Mouse (Mus musculus) liver, embryonic 12.5 days (tissue): ENCODE measurements at regions not wholly inside any gene's neighbourhood (a gene's known extent, or its start where the extent isn't known, plus 50 kb on each side); places are given as distances from the start of the nearest gene placed in this dataset. TPM values are rescaled to one million over a fixed set of nuclear protein-coding genes. Genes with fewer than 3 reads are reported as not detected.
"Not testable (repeated sequence)": the region's sequence is repeated elsewhere in the genome, so short reads cannot be mapped to it uniquely, and the experiment has no call there.

ENCODE experiments used
- ATAC-seq: fragments of 200-750 bp; cut with Nextera tagmentation; 2 replicates; pipeline ENCODE4 v1.8.0; 2017; ENCODE audit warnings: moderate number of reproducible peaks, mild to moderate bottlenecking, moderate library complexity
- H3K27ac ChIP-seq: fragments of 300-500 bp; sonication (generic); 2 replicates; pipeline ENCODE4 v1.5.1; 2016; ENCODE audit warnings: mild to moderate bottlenecking
- H3K27me3 ChIP-seq: fragments of 300-500 bp; sonication (generic); replicated peaks from 2 replicates; pipeline ENCODE4 v1.6.1; 2016; ENCODE audit warnings: mild to moderate bottlenecking, moderate library complexity
- H3K36me3 ChIP-seq: fragments of 300-500 bp; sonication (generic); 2 replicates; pipeline ENCODE4 v1.6.1; 2016; ENCODE audit warnings: mild to moderate bottlenecking, moderate library complexity
- H3K4me1 ChIP-seq: fragments of 300-500 bp; sonication (generic); 2 replicates; pipeline ENCODE4 v1.6.1; 2016
- H3K4me2 ChIP-seq: fragments of 300-500 bp; sonication (generic); 2 replicates; pipeline ENCODE4 v1.6.1; 2016; ENCODE audit warnings: mild to moderate bottlenecking, moderate library complexity
- H3K4me3 ChIP-seq: fragments of 300-500 bp; sonication (generic); 2 replicates; pipeline ENCODE4 v1.5.1; 2016; ENCODE audit warnings: mild to moderate bottlenecking, moderate library complexity
- H3K9ac ChIP-seq: fragments of 300-500 bp; sonication (generic); 2 replicates; pipeline ENCODE4 v1.6.1; 2016; ENCODE audit warnings: mild to moderate bottlenecking, moderate library complexity
- H3K9me3 ChIP-seq: fragments of 300-500 bp; sonication (generic); replicated peaks from 2 replicates; pipeline ENCODE4 v1.6.1; 2016; ENCODE audit warnings: mild to moderate bottlenecking, moderate library complexity
- WGBS: fragments of 180-500 bp; shearing (Covaris S2); methylation state at CpG from one replicate; pipeline ENCODE4 v1.1.7; 2016; ENCODE audit not compliant: insufficient replicate concordance; 5-methylcytosine and 5-hydroxymethylcytosine counted together
- microRNA-seq: library from miRNA; unstranded; fragments of <30 nt; microRNA quantifications from one replicate; pipeline ENCODE4, GENCODE M21; 2017

DNA sequence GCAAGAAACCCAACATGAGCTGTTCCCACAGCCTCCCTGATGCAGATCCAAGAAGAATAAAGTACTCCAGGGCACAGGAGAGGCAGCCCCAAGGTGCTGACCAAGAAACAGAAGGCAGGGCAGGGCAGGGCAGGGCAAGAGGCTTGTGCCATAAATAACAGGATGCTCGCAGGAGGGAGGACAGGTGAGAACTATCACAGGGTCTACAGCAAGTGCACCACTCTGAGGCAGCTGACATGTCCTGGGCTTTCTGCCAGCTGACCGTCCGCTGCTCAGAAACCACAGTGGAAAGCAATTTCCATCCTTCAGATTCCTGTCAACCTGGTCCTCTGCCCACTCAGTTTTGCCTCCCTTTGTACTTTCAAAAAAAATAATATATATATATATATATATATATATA is 77.0 kb upstream of the Xcl1 start:
- Histone ChIP-seq H3K4me1 (no peaks in the 10 kb centered on the region), H3K4me2 (no peak overlapping the region), H3K27me3 (no peaks in the 10 kb centered on the region), H3K36me3 (no peaks in the 10 kb centered on the region), H3K9me3 (no peaks in the 10 kb centered on the region), H3K9ac (no peak overlapping the region), H3K27ac (no peak overlapping the region), H3K4me3 (no peak overlapping the region)
- WGBS, result 75% methylated on average over 3 of the region's 3 CpGs
- no peak for ATAC-seq

DNA sequence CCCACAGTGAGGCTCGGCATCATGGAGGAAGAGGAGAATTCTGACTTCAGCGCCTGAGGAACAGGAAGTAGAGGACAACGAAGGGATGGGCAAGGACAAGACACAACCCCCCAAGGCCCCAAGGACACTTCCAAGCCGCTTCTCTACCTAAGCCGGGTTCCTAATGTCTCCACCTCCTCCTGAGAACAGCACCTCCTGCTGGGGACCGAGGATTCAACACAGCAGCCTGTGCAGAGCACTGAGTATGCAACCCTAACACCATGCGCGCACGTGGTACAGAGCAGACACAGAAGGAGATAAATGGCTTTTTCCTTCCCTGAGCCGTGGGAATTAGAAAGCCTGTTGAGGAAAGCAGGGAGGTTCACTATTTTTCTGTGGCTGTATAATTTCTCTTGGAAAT is 64.2 kb upstream of the Xcl1 start:
- Histone ChIP-seq H3K27me3 (no peaks in the 10 kb centered on the region), H3K4me2 (no peak overlapping the region), H3K4me1 (no peaks in the 10 kb centered on the region), H3K27ac (no peak overlapping the region), H3K9me3 (no peaks in the 10 kb centered on the region), H3K4me3 (no peak overlapping the region), H3K9ac (no peak overlapping the region), H3K36me3 (no peaks in the 10 kb centered on the region)
- no peak for ATAC-seq
- 53% methylated on average over 10 of the region's 10 CpGs for WGBS

DNA sequence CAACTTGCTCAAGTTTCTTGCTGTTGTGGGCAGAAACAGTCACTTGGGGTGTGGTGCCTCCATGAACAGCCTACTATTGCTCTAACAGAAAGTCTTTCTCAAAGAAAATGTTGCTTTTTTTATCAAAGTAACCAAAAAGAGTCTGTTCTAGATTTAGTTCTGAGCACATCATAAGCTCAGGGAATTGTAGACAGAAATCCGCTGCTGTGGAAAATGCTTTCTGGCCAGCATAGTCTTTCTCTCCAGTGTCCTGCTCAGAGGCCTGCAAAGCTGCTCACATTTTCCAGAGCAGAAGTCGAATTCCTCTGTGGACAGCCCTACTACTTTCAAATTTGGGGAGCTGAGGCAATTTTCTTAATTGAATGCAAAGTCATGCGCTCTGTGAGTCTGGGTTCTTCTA is 63.3 kb upstream of the Xcl1 start:
- Histone ChIP-seq H3K9me3 (no peaks in the 10 kb centered on the region), H3K27ac (no peak overlapping the region), H3K4me2 (no peak overlapping the region), H3K36me3 (no peaks in the 10 kb centered on the region), H3K9ac (no peak overlapping the region), H3K4me1 (no peaks in the 10 kb centered on the region), H3K4me3 (no peak overlapping the region), H3K27me3 (no peaks in the 10 kb centered on the region)
- WGBS, result 75% methylated on average over 3 of the region's 3 CpGs
- no peak for ATAC-seq

DNA sequence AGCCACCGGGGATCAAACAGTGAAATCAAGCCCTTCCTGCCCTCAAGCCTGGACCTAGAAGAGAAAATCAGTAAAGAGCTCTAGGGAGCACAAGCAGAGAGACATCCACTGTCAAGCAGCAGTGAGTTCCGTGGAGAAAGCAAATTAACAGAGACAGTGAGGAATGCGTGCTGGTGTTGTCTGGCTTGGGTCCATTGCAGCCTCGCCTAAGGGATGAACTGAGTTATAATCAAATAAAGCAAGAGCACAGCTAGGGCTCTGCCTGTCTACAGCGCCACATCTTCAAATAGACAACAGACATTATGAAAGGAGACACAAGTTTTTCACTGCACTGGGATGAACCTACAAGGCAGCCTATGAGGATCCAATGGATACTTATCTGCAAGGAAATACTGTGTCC is 62.3 kb upstream of the Xcl1 start:
- no peak for ATAC-seq
- WGBS, result 49% methylated on average over 5 of the region's 5 CpGs
- H3K4me1 ChIP-seq, result no peaks in the 10 kb centered on the region
- no peaks in the 10 kb centered on the region for H3K9me3 ChIP-seq
- H3K27me3 ChIP-seq, result no peaks in the 10 kb centered on the region
- H3K4me3 ChIP-seq, result no peak overlapping the region
- H3K36me3 ChIP-seq, result no peaks in the 10 kb centered on the region
- H3K9ac ChIP-seq, result no peak overlapping the region
- no peak overlapping the region for H3K4me2 ChIP-seq
- H3K27ac ChIP-seq, result no peak overlapping the region

DNA sequence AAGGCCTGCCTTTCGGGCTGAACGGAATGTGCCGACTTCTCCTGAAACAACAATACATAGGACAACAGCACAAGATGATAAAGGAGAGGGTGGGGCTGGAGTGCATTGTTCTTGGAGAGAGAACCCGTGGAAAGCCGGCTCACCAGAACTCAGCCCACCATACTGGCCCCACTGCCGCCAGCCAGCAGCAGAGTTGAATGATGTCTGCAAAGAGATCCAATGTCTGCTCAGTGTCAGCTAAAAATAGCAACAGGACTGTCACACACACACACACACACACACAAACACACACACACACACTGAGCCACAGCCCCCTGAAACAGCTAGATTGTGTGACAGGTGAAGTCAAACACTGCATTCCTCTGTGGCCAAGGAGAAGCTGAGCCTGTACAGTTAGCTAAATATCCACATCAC is 58.9 kb upstream of the Xcl1 start:
- 21% methylated on average over 6 of the region's 6 CpGs for whole genome bisulfite sequencing
- H3K27ac ChIP-seq, result no peak overlapping the region
- no peak overlapping the region for H3K4me2 ChIP-seq
- H3K4me1 ChIP-seq, result no peaks in the 10 kb centered on the region
- H3K4me3 ChIP-seq, result no peak overlapping the region
- H3K27me3 ChIP-seq, result no peaks in the 10 kb centered on the region
- ATAC-seq, result no peak
- H3K36me3 ChIP-seq, result no peaks in the 10 kb centered on the region
- H3K9ac ChIP-seq, result no peak overlapping the region
- H3K9me3 ChIP-seq, result no peaks in the 10 kb centered on the region

DNA sequence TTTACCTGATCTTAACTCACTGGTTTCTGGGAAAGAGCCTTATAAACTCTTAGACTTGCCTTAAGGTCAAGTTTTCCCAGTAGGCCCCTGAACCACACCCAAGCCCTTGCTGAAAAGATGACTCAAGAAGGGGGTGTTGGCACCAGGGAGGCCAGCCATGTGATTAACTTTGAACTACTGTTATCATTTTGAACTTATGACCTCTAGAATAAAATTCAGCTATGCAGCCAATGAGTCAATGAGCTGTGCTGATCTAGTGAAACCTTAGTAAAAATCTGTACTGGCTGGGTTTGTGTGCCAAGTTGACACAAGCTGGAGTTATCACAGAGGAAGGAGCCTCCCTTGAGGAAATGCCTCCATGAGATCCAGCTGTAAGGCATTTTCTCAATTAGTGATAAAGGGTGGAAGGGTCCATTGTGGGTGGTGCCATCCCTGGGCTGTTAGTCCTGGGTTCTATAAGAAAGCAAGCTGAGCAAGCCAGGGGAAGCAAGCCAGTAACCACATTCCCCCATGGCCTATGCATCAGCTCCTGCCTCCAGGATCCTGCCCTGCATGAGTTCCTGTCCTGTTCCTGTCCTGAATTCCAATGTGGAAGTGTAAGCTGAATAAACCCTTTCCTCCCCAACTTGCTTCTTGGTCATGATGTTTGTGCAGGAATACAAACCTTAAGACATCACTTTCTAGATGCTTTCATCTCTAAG is 58.0 kb upstream of the Xcl1 start:
- not testable (repeated sequence) for H3K27ac ChIP-seq, H3K27me3 ChIP-seq, H3K9ac ChIP-seq, H3K9me3 ChIP-seq, H3K4me2 ChIP-seq, H3K4me3 ChIP-seq, H3K4me1 ChIP-seq, H3K36me3 ChIP-seq, ATAC-seq

DNA sequence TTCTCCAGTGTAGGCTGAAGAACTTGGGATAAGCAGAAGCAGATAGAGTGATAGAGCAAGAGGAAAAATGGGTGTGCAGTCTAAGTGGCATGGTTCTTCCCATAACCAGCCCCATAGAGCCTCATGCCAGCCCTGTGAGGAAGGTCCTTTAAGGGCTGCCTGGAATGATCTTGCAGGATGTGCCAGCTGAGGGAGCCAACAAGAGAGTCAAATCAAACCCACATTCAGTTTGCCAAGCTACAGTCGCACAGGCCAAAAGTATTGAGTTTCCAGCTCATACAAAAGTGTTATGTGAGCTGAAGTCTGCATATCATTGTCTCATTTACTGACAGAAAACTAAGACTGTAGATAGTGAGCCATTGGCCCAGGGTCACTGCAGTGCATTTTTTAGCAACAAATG is 53.7 kb upstream of the Xcl1 start:
- WGBS, result 67% methylated on average over 1 of the region's 1 CpGs

DNA sequence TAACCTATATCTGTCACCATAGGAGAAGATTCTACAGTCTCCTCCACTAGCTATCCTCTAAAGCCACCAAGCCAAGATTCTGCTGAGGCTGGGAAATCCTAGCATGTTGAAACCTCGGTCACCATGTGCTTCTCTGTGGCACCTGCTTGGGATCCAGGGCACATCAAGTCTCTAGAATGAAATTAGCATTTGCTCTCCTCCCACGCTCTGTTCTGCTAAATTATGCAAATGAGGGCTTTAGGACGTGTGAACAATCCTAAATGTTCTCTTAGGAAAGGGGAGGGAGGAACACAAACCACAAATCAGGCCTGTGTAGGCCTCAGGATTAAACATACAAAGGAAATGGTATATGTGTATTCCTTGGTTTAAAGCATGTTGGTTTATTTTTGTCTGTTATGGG is 52.9 kb upstream of the Xcl1 start:
- ATAC-seq, result no peak
- Histone ChIP-seq H3K4me3 (no peak overlapping the region), H3K4me2 (no peak overlapping the region), H3K9ac (no peak overlapping the region), H3K27ac (no peak overlapping the region), H3K36me3 (no peaks in the 10 kb centered on the region), H3K4me1 (no peaks in the 10 kb centered on the region), H3K9me3 (peaks cover 13% of the 10 kb centered on the region), H3K27me3 (no peaks in the 10 kb centered on the region)
- WGBS, result 53% methylated on average over 3 of the region's 3 CpGs

More for the DNA sequence above, 53.7 kb upstream of the Xcl1 start:
- H3K36me3 ChIP-seq, result no peaks in the 10 kb centered on the region
- peaks cover 7% of the 10 kb centered on the region for H3K9me3 ChIP-seq
- ATAC-seq, result no peak
- H3K4me3 ChIP-seq, result no peak overlapping the region
- H3K27ac ChIP-seq, result no peak overlapping the region
- no peak overlapping the region for H3K4me2 ChIP-seq
- H3K27me3 ChIP-seq, result no peaks in the 10 kb centered on the region
- no peaks in the 10 kb centered on the region for H3K4me1 ChIP-seq
- no peak overlapping the region for H3K9ac ChIP-seq

DNA sequence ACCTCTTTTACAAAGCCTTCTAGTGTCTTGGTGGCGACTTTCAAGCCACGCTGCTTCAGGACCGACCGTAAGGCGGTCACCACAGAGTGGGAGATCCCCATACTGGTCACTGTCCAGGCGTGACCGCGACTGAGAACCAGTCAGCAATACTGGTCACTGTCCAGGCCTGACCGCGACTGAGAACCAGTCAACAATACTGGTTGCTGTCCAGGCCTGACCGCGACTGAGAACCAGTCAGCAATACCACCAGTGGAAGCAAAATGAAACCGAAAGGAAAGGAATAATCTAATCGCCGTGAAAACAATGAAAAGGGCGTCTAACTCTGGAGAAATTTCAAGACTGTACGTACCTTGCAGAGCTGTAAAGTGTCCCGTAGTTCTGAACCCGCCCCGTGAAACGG is 50.2 kb upstream of the Xcl1 start:
- ATAC-seq, H3K27ac ChIP-seq, H3K4me2 ChIP-seq, H3K9ac ChIP-seq, H3K27me3 ChIP-seq, H3K4me1 ChIP-seq, H3K4me3 ChIP-seq, H3K36me3 ChIP-seq: not testable (repeated sequence)
- 85% methylated on average over 21 of the region's 21 CpGs for WGBS
- H3K9me3 ChIP-seq, result peaks cover 13% of the 10 kb centered on the region

Small RNA genes in the stretch of these regions (microRNA-seq; reads per million reads assigned to microRNA genes)
- not detected for gene Gm26042
